Mouse (Mus musculus): ENCODE measurements around the gene Fads2. TPM values are rescaled to one million over a fixed set of nuclear protein-coding genes. Genes with fewer than 3 reads are reported as not detected.
A peak's percentile ranks its signal among the peaks of the same experiment; 100 is the strongest.

Gene Fads2
- polyA plus RNA-seq, 1 experiment from 2014 or later = 80.5 TPM

DNA sequence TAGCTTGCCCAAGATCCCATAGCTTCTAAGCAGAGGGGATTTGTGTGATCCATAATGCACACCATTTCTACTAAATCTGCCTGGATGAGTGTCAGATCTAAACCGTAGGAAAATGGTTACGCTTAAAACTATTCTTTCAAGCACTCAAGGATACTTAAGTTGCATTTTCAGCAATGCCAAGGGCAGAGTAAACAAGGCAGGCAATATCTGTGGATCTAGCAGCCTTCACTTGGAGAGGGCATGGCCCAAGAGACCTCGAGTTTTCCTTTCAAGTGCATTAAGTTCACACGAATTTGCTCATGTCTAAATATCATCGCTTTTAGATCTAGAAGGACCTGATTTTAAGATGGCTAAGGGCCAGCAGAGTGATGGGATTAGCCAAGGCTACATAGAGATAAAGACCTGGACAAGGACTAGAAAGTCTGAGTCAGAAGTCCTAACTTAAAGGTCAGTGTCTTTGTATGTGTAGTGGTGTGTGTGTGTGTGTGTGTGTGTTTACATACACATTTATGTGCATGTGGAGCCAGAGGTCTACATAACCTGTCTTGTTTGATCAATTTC, 5.6 kb upstream of the Fads2 start:
- Histone ChIP-seq H3K27ac (ENCODE audit: low read depth, low read length) (no peak overlapping the region), H3K36me3 (ENCODE audit: control insufficient read depth, insufficient read depth, low read length) (no peaks in the 10 kb centered on the region), H3K4me3 (ENCODE audit: low read depth, low read length) (no peak overlapping the region), H3K9ac (ENCODE audit: low read length) (no peak overlapping the region), H3K4me1 (ENCODE audit: control insufficient read depth, insufficient read depth, low read length) (peaks cover 7% of the 10 kb centered on the region), H3K4me2 (no peak overlapping the region), H3K9me3 (ENCODE audit: control insufficient read depth, low read length) (no peaks in the 10 kb centered on the region), H3K27me3 (ENCODE audit: control insufficient read depth, insufficient read depth, low read length) (no peaks in the 10 kb centered on the region)
- peak; percentile 66 for DNase-seq (ENCODE audit: low spot score, missing footprints)
- 90% methylated on average over 5 of the region's 5 CpGs for WGBS
- ATAC-seq (ENCODE audit: low FRiP score) = no peak

DNA sequence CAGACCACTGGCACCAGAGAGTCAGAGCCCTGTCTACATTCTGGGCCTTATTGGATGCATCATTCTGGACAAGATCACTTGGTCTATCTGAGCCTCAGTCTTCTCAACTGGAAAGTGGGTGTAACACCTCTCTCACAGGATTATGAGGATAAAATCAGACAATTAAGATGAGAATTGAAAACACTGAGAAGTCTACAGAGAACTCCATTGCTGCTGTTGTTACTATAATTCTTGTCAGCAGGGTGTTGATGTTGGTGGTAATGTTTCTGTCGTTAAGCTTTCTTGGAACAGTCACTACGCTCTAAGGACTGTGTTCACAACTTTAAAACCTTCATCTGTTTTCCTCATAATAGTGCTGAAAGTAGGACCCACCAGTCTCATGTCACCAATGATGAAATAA, 5.1 kb upstream of the Fads2 start:
- H3K27me3 ChIP-seq (ENCODE audit: control insufficient read depth, insufficient read depth, low read length) = no peaks in the 10 kb centered on the region
- WGBS = 94% methylated on average over 2 of the region's 2 CpGs
- no peaks in the 10 kb centered on the region for H3K9me3 ChIP-seq (ENCODE audit: control insufficient read depth, low read length)
- peaks cover 8% of the 10 kb centered on the region for H3K4me1 ChIP-seq (ENCODE audit: control insufficient read depth, insufficient read depth, low read length)
- no peak overlapping the region for H3K4me2 ChIP-seq
- H3K9ac ChIP-seq (ENCODE audit: low read length) = no peak overlapping the region
- DNase-seq (ENCODE audit: low spot score, missing footprints) (peak; percentile 81), ATAC-seq (ENCODE audit: low FRiP score) (no peak)
- H3K36me3 ChIP-seq (ENCODE audit: control insufficient read depth, insufficient read depth, low read length) = no peaks in the 10 kb centered on the region
- H3K4me3 ChIP-seq (ENCODE audit: low read depth, low read length) = no peak overlapping the region
- H3K27ac ChIP-seq (ENCODE audit: low read depth, low read length) = no peak overlapping the region

DNA sequence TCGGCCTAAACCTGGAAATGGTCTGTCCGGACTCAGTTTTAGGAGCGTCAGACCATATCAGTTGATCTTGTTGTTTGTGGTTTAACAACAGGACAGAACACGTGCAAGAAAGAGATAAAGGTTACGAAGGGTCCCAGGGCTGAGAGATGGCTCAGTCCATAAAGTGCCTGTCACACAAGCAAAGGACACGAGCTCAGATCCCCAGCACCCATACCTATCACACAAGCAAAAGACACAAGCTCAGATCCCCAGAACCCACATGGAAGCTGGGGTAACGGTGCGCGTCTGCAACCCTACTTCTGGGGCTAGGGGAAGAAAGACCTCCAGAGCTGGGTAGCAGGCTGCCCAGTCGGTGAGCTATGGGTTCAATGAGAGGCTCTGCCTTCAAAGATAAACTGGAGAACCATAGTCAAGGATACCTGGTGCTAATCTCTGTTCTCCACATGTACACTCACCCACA, 3.5 kb upstream of the Fads2 start:
- Histone ChIP-seq H3K36me3 (ENCODE audit: control insufficient read depth, insufficient read depth, low read length) (no peaks in the 10 kb centered on the region), H3K27ac (ENCODE audit: low read depth, low read length) (no peak overlapping the region), H3K9me3 (ENCODE audit: control insufficient read depth, low read length) (no peaks in the 10 kb centered on the region), H3K4me3 (ENCODE audit: low read depth, low read length) (no peak overlapping the region), H3K27me3 (ENCODE audit: control insufficient read depth, insufficient read depth, low read length) (no peaks in the 10 kb centered on the region), H3K9ac (ENCODE audit: low read length) (no peak overlapping the region), H3K4me1 (ENCODE audit: control insufficient read depth, insufficient read depth, low read length) (peaks cover 8% of the 10 kb centered on the region), H3K4me2 (no peak overlapping the region)
- 81% methylated on average over 10 of the region's 10 CpGs for WGBS
- no peak for ATAC-seq (ENCODE audit: low FRiP score)
- DNase-seq (ENCODE audit: low spot score, missing footprints) = peak; percentile 67

DNA sequence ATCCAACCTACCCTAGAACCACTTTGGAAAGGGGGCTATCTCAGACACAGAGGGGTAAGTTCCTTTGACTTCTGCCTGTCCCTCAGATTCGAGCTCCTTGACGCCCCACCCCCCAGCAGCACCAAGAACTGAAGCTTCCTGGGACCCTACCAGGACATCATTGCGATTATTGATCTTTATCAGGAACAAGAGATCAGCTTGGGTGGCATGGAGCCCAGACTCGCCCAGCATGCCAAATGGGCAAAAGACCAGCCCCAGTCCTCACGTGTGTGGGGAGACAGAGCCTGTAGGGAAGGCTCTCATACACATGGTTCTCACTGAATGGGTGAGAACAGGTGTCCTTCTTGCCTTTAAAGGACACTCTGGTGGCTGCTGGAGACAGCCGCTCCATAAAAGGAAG, 2.7 kb upstream of the Fads2 start:
- Histone ChIP-seq H3K36me3 (ENCODE audit: control insufficient read depth, insufficient read depth, low read length) (no peaks in the 10 kb centered on the region), H3K9ac (ENCODE audit: low read length) (no peak overlapping the region)
- 92% methylated on average over 6 of the region's 6 CpGs for WGBS

DNA sequence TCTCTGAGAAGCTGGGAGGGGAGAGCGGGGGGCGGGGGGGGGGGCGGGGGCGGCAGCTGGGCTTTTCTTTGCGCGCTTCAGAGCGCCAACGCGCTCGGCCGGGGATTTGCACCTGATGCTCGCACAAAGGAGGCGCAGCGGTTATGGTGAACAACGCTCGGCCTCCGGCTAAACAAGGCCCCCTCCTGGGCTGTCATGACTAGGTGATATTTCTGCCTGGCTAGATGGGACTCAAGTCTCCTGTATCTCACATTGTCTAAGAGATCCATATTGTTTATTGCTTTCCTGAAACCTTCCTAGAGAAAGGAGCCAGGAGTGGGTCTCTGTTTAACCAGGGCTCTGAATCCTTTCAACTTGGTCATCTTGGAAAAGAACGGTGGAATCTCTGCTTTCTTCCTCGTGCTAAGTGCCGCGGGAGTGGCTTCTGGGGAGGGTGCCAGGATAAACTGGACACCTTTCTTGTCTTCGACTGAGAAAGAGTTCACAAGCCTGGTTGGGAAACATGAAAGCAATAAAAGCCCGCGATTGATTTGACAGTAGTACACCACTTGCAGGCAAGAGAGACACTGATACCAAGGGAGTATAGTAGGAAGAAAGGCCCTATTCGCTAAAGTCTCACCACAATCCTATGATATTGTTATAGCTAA, 631 bp upstream of the Fads2 start:
- ATAC-seq (ENCODE audit: low FRiP score) = no peak
- H3K36me3 ChIP-seq (ENCODE audit: control insufficient read depth, insufficient read depth, low read length) = no peaks in the 10 kb centered on the region
- DNase-seq (ENCODE audit: low spot score, missing footprints) = peak; percentile 97
- H3K4me2 ChIP-seq = peak overlapping the region; percentile 91
- H3K9ac ChIP-seq (ENCODE audit: low read length) = peak overlapping the region; percentile 67
- H3K27me3 ChIP-seq (ENCODE audit: control insufficient read depth, insufficient read depth, low read length) = no peaks in the 10 kb centered on the region
- H3K4me1 ChIP-seq (ENCODE audit: control insufficient read depth, insufficient read depth, low read length) = peaks cover 34% of the 10 kb centered on the region
- H3K9me3 ChIP-seq (ENCODE audit: control insufficient read depth, low read length) = no peaks in the 10 kb centered on the region
- WGBS = 4% methylated on average over 21 of the region's 25 CpGs
- peak overlapping the region; percentile 80 for H3K4me3 ChIP-seq (ENCODE audit: low read depth, low read length)
- H3K27ac ChIP-seq (ENCODE audit: low read depth, low read length) = peak overlapping the region; percentile 97

More for the DNA sequence above, 2.7 kb upstream of the Fads2 start:
- Histone ChIP-seq H3K9me3 (ENCODE audit: control insufficient read depth, low read length) (no peaks in the 10 kb centered on the region), H3K4me3 (ENCODE audit: low read depth, low read length) (no peak overlapping the region), H3K4me2 (no peak overlapping the region), H3K4me1 (ENCODE audit: control insufficient read depth, insufficient read depth, low read length) (peaks cover 14% of the 10 kb centered on the region), H3K27ac (ENCODE audit: low read depth, low read length) (no peak overlapping the region; the same call in 1 of the 2 replicates), H3K27me3 (ENCODE audit: control insufficient read depth, insufficient read depth, low read length) (no peaks in the 10 kb centered on the region)
- peak; percentile 54 for DNase-seq (ENCODE audit: low spot score, missing footprints)
- no peak for ATAC-seq (ENCODE audit: low FRiP score)

DNA sequence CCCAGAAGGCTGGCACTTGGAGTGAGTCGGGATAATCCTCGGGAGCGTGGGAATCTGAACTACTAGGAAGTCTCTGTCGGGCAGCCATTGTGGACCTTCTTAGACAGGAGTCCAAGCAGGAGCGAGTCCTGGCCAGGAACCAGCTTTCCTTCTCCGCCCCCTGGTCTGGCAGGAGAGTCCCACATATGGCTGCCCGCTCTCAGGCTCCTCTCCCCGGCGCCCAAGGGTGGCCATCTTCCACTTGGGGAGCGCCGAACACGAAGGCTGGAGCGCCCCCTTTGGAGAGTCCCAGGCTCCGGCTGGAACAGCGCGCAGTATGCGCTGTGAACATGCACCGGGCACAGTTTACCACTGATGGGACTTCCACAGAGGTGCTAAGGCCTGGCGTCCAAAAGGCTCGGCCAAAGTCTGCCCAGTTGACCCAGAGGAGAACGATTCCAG, 895 bp downstream of the Fads2 start:
- WGBS = under 1% methylated on average over 21 of the region's 21 CpGs
- H3K27me3 ChIP-seq (ENCODE audit: control insufficient read depth, insufficient read depth, low read length) = no peaks in the 10 kb centered on the region
- H3K4me2 ChIP-seq = peak overlapping the region; percentile 91
- no peaks in the 10 kb centered on the region for H3K9me3 ChIP-seq (ENCODE audit: control insufficient read depth, low read length)
- H3K9ac ChIP-seq (ENCODE audit: low read length) = peak overlapping the region; percentile 93
- DNase-seq (ENCODE audit: low spot score, missing footprints) (peak; percentile 98), ATAC-seq (ENCODE audit: low FRiP score) (peak; percentile 39)
- H3K4me3 ChIP-seq (ENCODE audit: low read depth, low read length) = peak overlapping the region; percentile 80
- peak overlapping the region; percentile 97 for H3K27ac ChIP-seq (ENCODE audit: low read depth, low read length)
- peaks cover 46% of the 10 kb centered on the region for H3K4me1 ChIP-seq (ENCODE audit: control insufficient read depth, insufficient read depth, low read length)
- H3K36me3 ChIP-seq (ENCODE audit: control insufficient read depth, insufficient read depth, low read length) = peaks cover 5% of the 10 kb centered on the region; the same call in 1 of the 2 replicates

DNA sequence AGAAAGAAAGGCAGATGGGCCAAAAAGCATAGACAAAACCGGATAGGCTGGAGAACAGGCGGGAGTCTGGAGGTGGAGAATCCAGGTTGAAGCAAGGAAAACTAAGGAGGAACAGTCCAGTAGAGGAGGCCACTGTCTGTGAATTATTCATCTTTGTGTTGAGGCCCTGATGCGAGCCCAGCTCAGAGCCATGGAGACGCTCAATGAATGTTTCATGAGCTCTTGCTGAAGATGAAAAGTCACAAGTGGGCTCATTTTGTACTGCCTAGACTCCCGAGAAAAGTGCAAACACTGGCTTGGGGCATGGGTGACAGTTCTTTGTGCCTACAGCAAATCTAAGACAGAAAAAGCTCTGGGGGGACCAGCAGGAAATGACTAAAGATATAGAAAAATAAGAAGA, 3.7 kb downstream of the Fads2 start:
- DNase-seq (ENCODE audit: low spot score, missing footprints) (no peak), ATAC-seq (ENCODE audit: low FRiP score) (no peak)
- Histone ChIP-seq H3K36me3 (ENCODE audit: control insufficient read depth, insufficient read depth, low read length) (peaks cover 16% of the 10 kb centered on the region), H3K9me3 (ENCODE audit: control insufficient read depth, low read length) (no peaks in the 10 kb centered on the region), H3K4me1 (ENCODE audit: control insufficient read depth, insufficient read depth, low read length) (peaks cover 52% of the 10 kb centered on the region), H3K27ac (ENCODE audit: low read depth, low read length) (peak overlapping the region; percentile 78), H3K4me3 (ENCODE audit: low read depth, low read length) (peak overlapping the region; percentile 80; the same call in 1 of the 2 replicates), H3K4me2 (peak overlapping the region; percentile 91), H3K27me3 (ENCODE audit: control insufficient read depth, insufficient read depth, low read length) (no peaks in the 10 kb centered on the region), H3K9ac (ENCODE audit: low read length) (peak overlapping the region; percentile 40; the same call in 1 of the 2 replicates)
- WGBS = 41% methylated on average over 5 of the region's 5 CpGs

DNA sequence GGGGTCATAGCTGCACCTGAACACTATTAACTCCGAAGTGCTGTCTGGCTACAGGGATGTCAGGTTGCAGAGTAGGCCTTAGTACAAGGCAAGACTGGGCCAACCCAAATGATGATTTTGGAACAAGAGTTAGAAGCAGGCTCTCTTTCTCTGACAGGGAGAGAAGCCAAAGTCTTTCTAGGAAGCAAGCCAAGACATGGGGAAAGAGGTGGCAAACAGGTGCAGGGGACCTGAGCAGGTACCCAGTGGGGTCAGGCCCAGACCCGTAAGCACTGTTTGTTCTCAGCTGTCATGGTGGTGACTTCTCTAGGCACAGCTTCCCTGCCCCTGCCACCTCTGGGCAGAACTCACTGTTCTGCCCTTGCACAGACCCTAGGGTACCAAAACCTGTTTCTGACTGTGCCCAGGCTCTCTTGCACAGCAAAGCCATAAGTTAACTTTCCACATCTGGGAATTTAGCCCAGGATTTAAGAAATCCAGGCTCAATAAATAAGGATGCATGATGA, 5.1 kb downstream of the Fads2 start:
- Histone ChIP-seq H3K36me3 (ENCODE audit: control insufficient read depth, insufficient read depth, low read length) (peaks cover 21% of the 10 kb centered on the region), H3K4me3 (ENCODE audit: low read depth, low read length) (no peak overlapping the region), H3K4me1 (ENCODE audit: control insufficient read depth, insufficient read depth, low read length) (peaks cover 44% of the 10 kb centered on the region), H3K9me3 (ENCODE audit: control insufficient read depth, low read length) (no peaks in the 10 kb centered on the region), H3K9ac (ENCODE audit: low read length) (0 out of 2 replicates have a peak overlapping the region, but pooled peaks have one; percentile 36), H3K27ac (ENCODE audit: low read depth, low read length) (no peak overlapping the region), H3K27me3 (ENCODE audit: control insufficient read depth, insufficient read depth, low read length) (no peaks in the 10 kb centered on the region), H3K4me2 (no peak overlapping the region)
- 94% methylated on average over 2 of the region's 2 CpGs for WGBS
- DNase-seq (ENCODE audit: low spot score, missing footprints) = no peak
- ATAC-seq (ENCODE audit: low FRiP score) = no peak

DNA sequence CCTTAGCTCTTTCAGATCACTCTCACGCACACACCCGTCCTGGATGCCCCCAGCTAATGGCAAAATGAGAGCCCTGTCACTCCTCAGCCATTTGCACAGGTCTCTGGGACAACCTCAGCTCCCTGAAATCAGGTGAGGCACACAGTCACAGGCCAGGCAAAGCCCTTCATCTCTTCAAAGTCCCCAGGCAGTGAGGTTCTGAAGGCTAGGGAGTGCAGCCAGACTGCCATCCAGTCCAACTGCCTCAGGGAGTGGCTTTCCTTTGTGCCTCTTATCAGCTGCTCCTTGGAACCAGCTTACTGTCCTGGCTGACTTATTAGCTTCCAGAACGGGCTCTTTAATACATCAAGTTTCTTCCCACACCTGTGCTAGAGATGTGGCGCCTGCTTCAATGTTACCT, 6.9 kb downstream of the Fads2 start:
- 89% methylated on average over 4 of the region's 4 CpGs for WGBS
- Histone ChIP-seq H3K4me3 (ENCODE audit: low read depth, low read length) (no peak overlapping the region), H3K9ac (ENCODE audit: low read length) (peak overlapping the region; percentile 1; the same call in 1 of the 2 replicates), H3K27me3 (ENCODE audit: control insufficient read depth, insufficient read depth, low read length) (no peaks in the 10 kb centered on the region), H3K4me2 (no peak overlapping the region), H3K36me3 (ENCODE audit: control insufficient read depth, insufficient read depth, low read length) (peaks cover 34% of the 10 kb centered on the region), H3K27ac (ENCODE audit: low read depth, low read length) (no peak overlapping the region), H3K9me3 (ENCODE audit: control insufficient read depth, low read length) (no peaks in the 10 kb centered on the region), H3K4me1 (ENCODE audit: control insufficient read depth, insufficient read depth, low read length) (peaks cover 43% of the 10 kb centered on the region)
- DNase-seq (ENCODE audit: low spot score, missing footprints) (no peak), ATAC-seq (ENCODE audit: low FRiP score) (no peak)

All from midbrain, embryonic 11.5 days (tissue).